Mouse (Mus musculus): Measurements from ENCODE around the gene Slc2a6. TPM values are rescaled to one million over a fixed set of nuclear protein-coding genes. Genes with fewer than 3 reads are reported as not detected.

Gene Slc2a6
- total RNA-seq (2017), result 1.2 and 5.8 TPM in 2 replicates

GRCm38 (mm10) chr2:27027618-27028436 is at the start of gene Slc2a6:
Gene Slc2a6, minus strand, starts transcription at chr2:27027998.
- peak; percentile 90 to 92 for ATAC-seq (replicated peaks in 1 of 2; ENCODE audit: insufficient read depth in 1 of 2, low FRiP score in 2 of 2, low TSS enrichment in 1 of 2, low read depth in 1 of 2, poor library complexity in 2 of 2, severe bottlenecking in 2 of 2)

- ATAC-seq (replicated peaks in 1 of 2; ENCODE audit: insufficient read depth in 1 of 2, low FRiP score in 2 of 2, low TSS enrichment in 1 of 2, low read depth in 1 of 2, poor library complexity in 2 of 2, severe bottlenecking in 2 of 2), result peak; percentile 43 to 58; a peak in 3 of 4 replicates
Measured at GRCm38 (mm10) chr2:27075485-27075884, 47.7 kb upstream of the Slc2a6 start.

GRCm38 (mm10) chr2:27074804-27075203 is 47.0 kb upstream of the Slc2a6 start:
- no peak for ATAC-seq (replicated peaks in 1 of 2; ENCODE audit: insufficient read depth in 1 of 2, low FRiP score in 2 of 2, low TSS enrichment in 1 of 2, low read depth in 1 of 2, poor library complexity in 2 of 2, severe bottlenecking in 2 of 2)

- ATAC-seq (replicated peaks in 1 of 2; ENCODE audit: insufficient read depth in 1 of 2, low FRiP score in 2 of 2, low TSS enrichment in 1 of 2, low read depth in 1 of 2, poor library complexity in 2 of 2, severe bottlenecking in 2 of 2), result no peak
Measured at GRCm38 (mm10) chr2:27073407-27073806, 45.6 kb upstream of the Slc2a6 start.

- no peak for ATAC-seq (replicated peaks in 1 of 2; ENCODE audit: insufficient read depth in 1 of 2, low FRiP score in 2 of 2, low TSS enrichment in 1 of 2, low read depth in 1 of 2, poor library complexity in 2 of 2, severe bottlenecking in 2 of 2)
Measured at GRCm38 (mm10) chr2:27071978-27072377, 44.2 kb upstream of the Slc2a6 start, which contains the start of gene Mymk. Gene Mymk, minus strand, starts transcription at chr2:27072179.

- ATAC-seq (replicated peaks in 1 of 2; ENCODE audit: insufficient read depth in 1 of 2, low FRiP score in 2 of 2, low TSS enrichment in 1 of 2, low read depth in 1 of 2, poor library complexity in 2 of 2, severe bottlenecking in 2 of 2), result peak; percentile 77 to 81
Measured at GRCm38 (mm10) chr2:27071137-27071536, 43.3 kb upstream of the Slc2a6 start.

GRCm38 (mm10) chr2:27070247-27070813 is 42.5 kb upstream of the Slc2a6 start:
- no peak for ATAC-seq (replicated peaks in 1 of 2; ENCODE audit: insufficient read depth in 1 of 2, low FRiP score in 2 of 2, low TSS enrichment in 1 of 2, low read depth in 1 of 2, poor library complexity in 2 of 2, severe bottlenecking in 2 of 2)

GRCm38 (mm10) chr2:27069646-27070045 is 41.8 kb upstream of the Slc2a6 start:
- peak in 1 of 2 experiments; percentile 28; a peak in 1 of 4 replicates for ATAC-seq (replicated peaks in 1 of 2; ENCODE audit: insufficient read depth in 1 of 2, low FRiP score in 2 of 2, low TSS enrichment in 1 of 2, low read depth in 1 of 2, poor library complexity in 2 of 2, severe bottlenecking in 2 of 2)

GRCm38 (mm10) chr2:27067996-27068395 is 40.2 kb upstream of the Slc2a6 start:
- no peak for ATAC-seq (replicated peaks in 1 of 2; ENCODE audit: insufficient read depth in 1 of 2, low FRiP score in 2 of 2, low TSS enrichment in 1 of 2, low read depth in 1 of 2, poor library complexity in 2 of 2, severe bottlenecking in 2 of 2)

GRCm38 (mm10) chr2:27067124-27067523 is 39.3 kb upstream of the Slc2a6 start:
- no peak for ATAC-seq (replicated peaks in 1 of 2; ENCODE audit: insufficient read depth in 1 of 2, low FRiP score in 2 of 2, low TSS enrichment in 1 of 2, low read depth in 1 of 2, poor library complexity in 2 of 2, severe bottlenecking in 2 of 2)

- ATAC-seq (replicated peaks in 1 of 2; ENCODE audit: insufficient read depth in 1 of 2, low FRiP score in 2 of 2, low TSS enrichment in 1 of 2, low read depth in 1 of 2, poor library complexity in 2 of 2, severe bottlenecking in 2 of 2), result no peak
Measured at GRCm38 (mm10) chr2:27059187-27059586, 31.4 kb upstream of the Slc2a6 start.

- ATAC-seq (replicated peaks in 1 of 2; ENCODE audit: insufficient read depth in 1 of 2, low FRiP score in 2 of 2, low TSS enrichment in 1 of 2, low read depth in 1 of 2, poor library complexity in 2 of 2, severe bottlenecking in 2 of 2), result no peak; a peak in 1 of 4 replicates
Measured at GRCm38 (mm10) chr2:27058751-27059150, 31.0 kb upstream of the Slc2a6 start.

- ATAC-seq (replicated peaks in 1 of 2; ENCODE audit: insufficient read depth in 1 of 2, low FRiP score in 2 of 2, low TSS enrichment in 1 of 2, low read depth in 1 of 2, poor library complexity in 2 of 2, severe bottlenecking in 2 of 2), result no peak
Measured at GRCm38 (mm10) chr2:27058251-27058650, 30.5 kb upstream of the Slc2a6 start.

- ATAC-seq (replicated peaks in 1 of 2; ENCODE audit: insufficient read depth in 1 of 2, low FRiP score in 2 of 2, low TSS enrichment in 1 of 2, low read depth in 1 of 2, poor library complexity in 2 of 2, severe bottlenecking in 2 of 2), result no peak
Measured at GRCm38 (mm10) chr2:27049408-27049807, 21.6 kb upstream of the Slc2a6 start.

GRCm38 (mm10) chr2:27045979-27046770 is 18.4 kb upstream of the Slc2a6 start:
- no peak for ATAC-seq (replicated peaks in 1 of 2; ENCODE audit: insufficient read depth in 1 of 2, low FRiP score in 2 of 2, low TSS enrichment in 1 of 2, low read depth in 1 of 2, poor library complexity in 2 of 2, severe bottlenecking in 2 of 2)

GRCm38 (mm10) chr2:27044641-27045040 is 16.8 kb upstream of the Slc2a6 start:
- no peak for ATAC-seq (replicated peaks in 1 of 2; ENCODE audit: insufficient read depth in 1 of 2, low FRiP score in 2 of 2, low TSS enrichment in 1 of 2, low read depth in 1 of 2, poor library complexity in 2 of 2, severe bottlenecking in 2 of 2)

- no peak for ATAC-seq (replicated peaks in 1 of 2; ENCODE audit: insufficient read depth in 1 of 2, low FRiP score in 2 of 2, low TSS enrichment in 1 of 2, low read depth in 1 of 2, poor library complexity in 2 of 2, severe bottlenecking in 2 of 2)
Measured at GRCm38 (mm10) chr2:27044166-27044565, 16.4 kb upstream of the Slc2a6 start.

GRCm38 (mm10) chr2:27043461-27043860 is 15.7 kb upstream of the Slc2a6 start:
- peak; percentile 77 to 86 for ATAC-seq (replicated peaks in 1 of 2; ENCODE audit: insufficient read depth in 1 of 2, low FRiP score in 2 of 2, low TSS enrichment in 1 of 2, low read depth in 1 of 2, poor library complexity in 2 of 2, severe bottlenecking in 2 of 2)
